Mouse (Mus musculus) limb, embryonic 14.5 days (tissue): ENCODE data around the gene Gm3238. TPM values are rescaled to one million over a fixed set of nuclear protein-coding genes. Genes with fewer than 3 reads are reported as not detected.
"Not testable (repeated sequence)": the region's sequence is repeated elsewhere in the genome, so short reads cannot be mapped to it uniquely, and the experiment has no call there.

Experiments used
- ATAC-seq: fragments of 200-750 bp; cut with Nextera tagmentation; 2 replicates; pipeline ENCODE4 v1.8.0; 2017; ENCODE audit warnings: low read depth, moderate number of reproducible peaks, moderate TSS enrichment; ENCODE audit not compliant: low FRiP score
- DNase-seq: peaks from one replicate; pipeline ENCODE4 v3.0.0-alpha.2; 2015; ENCODE audit warnings: low spot score
- H3K27ac ChIP-seq: fragments of 300-500 bp; sonication (generic); replicated peaks from 2 replicates; pipeline ENCODE4 v1.5.1; 2014; ENCODE audit warnings: low read depth, mild to moderate bottlenecking, low read length, moderate library complexity, mixed read lengths
- H3K27me3 ChIP-seq: fragments of 300-500 bp; sonication (generic); 2 replicates; pipeline ENCODE4 v1.6.1; 2014; ENCODE audit warnings: low read length, mixed read lengths; ENCODE audit not compliant: control insufficient read depth, insufficient read depth
- H3K36me3 ChIP-seq: fragments of 300-500 bp; sonication (generic); 2 replicates; pipeline ENCODE4 v1.6.1; 2014; ENCODE audit warnings: mild to moderate bottlenecking, low read length, moderate library complexity, mixed read lengths; ENCODE audit not compliant: control insufficient read depth, insufficient read depth
- H3K4me1 ChIP-seq: fragments of 300-500 bp; sonication (generic); 2 replicates; pipeline ENCODE4 v1.6.1; 2014; ENCODE audit warnings: antibody characterized with exemption, low read length, mixed read lengths; ENCODE audit not compliant: control insufficient read depth, insufficient read depth
- H3K4me2 ChIP-seq: fragments of 300-500 bp; sonication (generic); replicated peaks from 2 replicates; pipeline ENCODE4 v1.6.1; 2014; ENCODE audit warnings: low read depth, mild to moderate bottlenecking, low read length, moderate library complexity; ENCODE audit not compliant: severe bottlenecking
- H3K4me3 ChIP-seq: fragments of 300-500 bp; sonication (generic); replicated peaks from 2 replicates; pipeline ENCODE4 v1.5.1; 2014; ENCODE audit warnings: low read length
- H3K9ac ChIP-seq: fragments of 300-500 bp; sonication (generic); 2 replicates; pipeline ENCODE4 v1.6.1; 2014; ENCODE audit warnings: mild to moderate bottlenecking, low read depth, low read length, moderate library complexity; ENCODE audit not compliant: severe bottlenecking
- H3K9me3 ChIP-seq: fragments of 300-500 bp; sonication (generic); 2 replicates; pipeline ENCODE4 v1.6.1; 2016; ENCODE audit warnings: low read length; ENCODE audit not compliant: control insufficient read depth
- POLR2A ChIP-seq: fragments of 200-500 bp; IDR thresholded peaks from 2 replicates; pipeline ENCODE4 v1.8.0; 2012; ENCODE audit warnings: inconsistent platforms, mild to moderate bottlenecking, moderate library complexity, borderline replicate concordance; ENCODE audit not compliant: insufficient read depth, insufficient read length; ENCODE audit errors: extremely low read depth
- WGBS: fragments of 180-500 bp; shearing (Covaris S2); extraction: QIAGEN DNeasy Blood & Tissue Kit; methylation state at CpG from one replicate; pipeline ENCODE4 v1.1.7; 2014; 5-methylcytosine and 5-hydroxymethylcytosine counted together
- polyA plus RNA-seq, 2 experiments: library from polyadenylated mRNA; depleted of rRNA in 1 of 2; stranded (reverse) in 1 of 2; unstranded in 1 of 2; fragments of >200 nt; fragmentation: Nextera tagmentation in 1 of 2; extraction: Ambion mirVana in 1 of 2; gene quantifications; 2 replicates each; pipeline versions ENCODE4 v1.2.1 to v1.2.3; 2012 to 2014

Gm3238 gene
- polyA plus RNA-seq (2012; rRNA removed) (not detected in 2 replicates), polyA plus RNA-seq (2014; fragmentation: Nextera tagmentation; extraction: Ambion mirVana) (not detected in 2 replicates)

DNA sequence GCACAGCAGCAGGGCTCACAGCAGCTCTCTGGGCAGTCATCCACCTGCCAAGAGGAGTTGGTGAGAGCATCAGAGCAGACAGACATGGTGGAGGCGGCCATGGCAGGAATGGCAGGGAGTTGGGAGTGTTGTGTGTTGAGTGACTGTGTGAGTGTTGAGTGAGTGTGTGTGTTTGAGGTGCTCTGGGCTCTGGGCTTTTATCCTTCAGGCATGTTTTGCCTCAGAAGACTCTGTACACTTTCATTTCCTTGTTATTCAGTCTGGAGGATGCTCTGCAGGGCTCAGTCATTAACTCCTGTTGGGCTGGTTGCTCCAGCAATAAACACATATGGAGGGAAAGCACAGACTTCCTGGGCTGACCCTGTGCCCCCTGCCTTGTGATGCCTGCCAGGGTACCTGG, at the start of gene Gm3238:
Gene Gm3238 (minus strand): TSS at position 101 of the 400 bp plus-strand sequence.
- H3K4me2 ChIP-seq, DNase-seq, H3K9me3 ChIP-seq, H3K27ac ChIP-seq, H3K4me3 ChIP-seq, H3K4me1 ChIP-seq, H3K36me3 ChIP-seq, H3K9ac ChIP-seq, ATAC-seq, H3K27me3 ChIP-seq: not testable (repeated sequence)
- no CpG with 5 or more reads among the region's 1 CpGs for WGBS

DNA sequence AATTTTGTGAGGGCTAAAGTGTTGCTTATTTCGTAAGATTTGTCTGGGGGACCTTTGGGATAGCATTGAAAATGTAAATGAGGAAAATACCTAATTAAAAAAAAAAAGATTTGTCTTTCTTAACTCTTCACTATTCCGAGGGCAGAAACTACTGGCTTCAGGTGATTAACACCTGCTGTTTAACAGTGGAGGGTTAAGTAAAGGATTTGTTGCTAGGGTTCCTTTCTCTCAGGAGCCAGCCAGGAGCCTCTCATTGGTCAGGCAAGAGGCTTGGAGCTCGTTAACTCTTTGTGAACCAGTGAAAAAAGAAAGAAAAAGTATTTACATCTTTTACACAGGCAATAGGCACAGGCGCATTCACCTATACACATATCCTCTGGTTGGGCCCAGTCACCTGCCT, 48.1 kb upstream of the Gm3238 start:
- Histone ChIP-seq H3K27me3 (no peaks in the 10 kb centered on the region), H3K36me3 (no peaks in the 10 kb centered on the region), H3K9ac (no peak overlapping the region), H3K4me3 (no peak overlapping the region), H3K4me1 (no peaks in the 10 kb centered on the region), H3K9me3 (peaks cover 6% of the 10 kb centered on the region; the same call in 1 of the 2 replicates), H3K4me2 (no peak overlapping the region), H3K27ac (no peak overlapping the region)
- ATAC-seq (no peak), DNase-seq (no peak)
- TF ChIP-seq POLR2A, result no peak
- WGBS, result 35% methylated on average over 4 of the region's 4 CpGs

DNA sequence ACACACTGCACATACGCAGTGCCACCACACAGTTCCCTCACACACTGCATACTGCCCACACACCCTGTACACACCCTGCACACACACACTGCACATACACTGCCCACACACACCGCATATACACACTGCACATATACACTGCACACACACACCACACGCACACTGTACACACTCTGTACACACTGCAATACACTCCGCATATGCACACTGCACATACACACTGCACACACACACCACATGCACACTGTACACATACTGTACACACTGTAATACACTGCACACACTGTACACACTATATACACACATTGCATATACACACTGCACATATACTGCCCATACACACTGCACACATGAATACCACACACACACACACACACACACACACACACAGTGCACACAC, 47.4 kb upstream of the Gm3238 start:
- ATAC-seq (no peak), DNase-seq (no peak)
- WGBS, result 93% methylated on average over 4 of the region's 4 CpGs
- H3K27me3 ChIP-seq, result no peaks in the 10 kb centered on the region
- H3K4me1 ChIP-seq, result no peaks in the 10 kb centered on the region
- H3K27ac ChIP-seq, result no peak overlapping the region
- no peaks in the 10 kb centered on the region for H3K9me3 ChIP-seq
- no peak overlapping the region for H3K4me3 ChIP-seq
- no peaks in the 10 kb centered on the region for H3K36me3 ChIP-seq
- H3K9ac ChIP-seq, result no peak overlapping the region
- H3K4me2 ChIP-seq, result no peak overlapping the region
- TF ChIP-seq POLR2A, result no peak

DNA sequence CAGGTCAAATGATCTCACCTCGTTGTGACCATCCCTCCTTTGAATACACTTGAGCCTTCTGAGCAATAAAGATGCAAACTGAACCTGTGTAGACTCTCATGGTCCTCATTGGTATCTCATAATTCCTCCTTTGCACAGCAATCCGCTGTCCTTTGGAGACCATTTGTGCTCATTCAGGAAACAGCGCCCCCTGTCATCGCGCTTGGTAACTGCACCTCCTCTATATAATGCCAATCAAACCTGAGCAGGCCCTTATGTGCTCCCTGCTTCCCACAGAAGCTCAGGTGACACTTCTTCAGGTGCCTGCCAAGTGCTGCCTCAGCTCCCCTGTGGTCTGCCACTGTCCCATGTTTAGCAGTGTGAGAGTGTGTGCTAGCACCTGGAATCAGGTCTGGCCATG, 44.4 kb upstream of the Gm3238 start:
- no peaks in the 10 kb centered on the region for H3K4me1 ChIP-seq
- H3K9me3 ChIP-seq, result no peaks in the 10 kb centered on the region
- no peak overlapping the region for H3K9ac ChIP-seq
- H3K36me3 ChIP-seq, result no peaks in the 10 kb centered on the region
- no peak overlapping the region for H3K4me3 ChIP-seq
- 29% methylated on average over 5 of the region's 5 CpGs for WGBS
- no peak for ATAC-seq
- DNase-seq, result no peak
- no peak for TF ChIP-seq POLR2A
- H3K27ac ChIP-seq, result no peak overlapping the region
- H3K4me2 ChIP-seq, result no peak overlapping the region
- H3K27me3 ChIP-seq, result no peaks in the 10 kb centered on the region

DNA sequence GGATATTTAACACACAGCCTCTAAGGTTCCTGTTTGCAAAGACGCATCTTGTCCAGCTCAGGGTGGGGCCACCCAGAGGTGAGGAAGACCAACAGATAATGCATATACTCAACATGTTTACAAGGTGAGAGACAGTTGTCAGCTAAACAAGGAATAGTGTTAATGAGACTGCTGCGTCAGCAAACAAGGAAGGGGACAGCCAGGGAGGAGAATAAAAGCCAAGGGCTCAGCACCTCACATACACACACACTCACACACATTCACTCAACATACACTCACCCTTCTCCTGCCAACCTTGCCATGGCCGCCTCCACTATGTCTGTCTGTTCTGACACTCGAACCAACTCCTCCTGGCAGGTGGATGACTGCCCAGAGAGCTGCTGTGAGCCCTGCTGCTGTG, 43.3 kb upstream of the Gm3238 start, which contains the start of gene Gm2696:
Gene Gm2696 (plus strand): TSS at position 301 of the 400 bp plus-strand sequence.
- ATAC-seq (no peak), DNase-seq (no peak)
- WGBS, result 48% methylated on average over 4 of the region's 4 CpGs
- no peak within 1 kb of the TSS for H3K27ac ChIP-seq
- H3K9me3 ChIP-seq, result no peaks in the 10 kb centered on the region
- no peaks in the 10 kb centered on the region for H3K27me3 ChIP-seq
- TF ChIP-seq POLR2A, result no peak
- no peak within 1 kb of the TSS for H3K4me2 ChIP-seq
- H3K36me3 ChIP-seq, result no peaks in the 10 kb centered on the region
- H3K4me3 ChIP-seq, result no peak within 1 kb of the TSS
- no peak within 1 kb of the TSS for H3K9ac ChIP-seq
- no peaks in the 10 kb centered on the region for H3K4me1 ChIP-seq

DNA sequence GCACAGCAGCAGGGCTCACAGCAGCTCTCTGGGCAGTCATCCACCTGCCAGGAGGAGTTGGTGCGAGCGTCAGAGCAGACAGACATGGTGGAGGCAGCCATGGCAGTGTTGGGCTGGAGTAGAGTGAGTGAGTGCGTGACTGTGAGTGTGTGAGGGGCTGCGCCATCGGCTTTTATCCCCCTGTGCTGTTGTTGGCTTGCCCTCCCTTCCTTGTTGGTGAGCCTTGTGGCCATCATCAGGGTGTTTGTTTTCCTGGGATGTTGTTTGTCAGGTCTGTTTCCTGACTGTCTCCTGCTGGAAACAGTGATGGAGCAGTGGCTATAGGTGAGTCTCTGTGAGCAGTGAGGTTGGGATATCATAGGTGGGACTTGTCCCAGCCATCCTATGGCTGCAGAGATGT, 40.6 kb upstream of the Gm3238 start, which contains the start of gene Gm9507:
Gene Gm9507 (minus strand): TSS at position 101 of the 400 bp plus-strand sequence.
- Histone ChIP-seq H3K9me3 (no peaks in the 10 kb centered on the region), H3K4me2 (no peak within 1 kb of the TSS), H3K4me1 (no peaks in the 10 kb centered on the region), H3K27me3 (no peaks in the 10 kb centered on the region), H3K36me3 (no peaks in the 10 kb centered on the region), H3K27ac (no peak within 1 kb of the TSS), H3K9ac (no peak within 1 kb of the TSS), H3K4me3 (no peak within 1 kb of the TSS)
- ATAC-seq (no peak), DNase-seq (no peak)
- TF ChIP-seq POLR2A, result no peak
- 75% methylated on average over 3 of the region's 5 CpGs for WGBS
